Mouse (Mus musculus) cortical plate, adult 2 months (tissue): ENCODE data around the gene Bcl7a.

Experiments
- CTCF ChIP-seq: fragments of 200-500 bp; IDR thresholded peaks from 2 replicates; pipeline ENCODE4 v1.5.1; 2011; ENCODE audit warnings: mild to moderate bottlenecking, control low read depth, low read length; ENCODE audit not compliant: insufficient read depth; ENCODE audit errors: extremely low read depth
- POLR2A ChIP-seq: fragments of 200-500 bp; IDR thresholded peaks from 2 replicates; pipeline ENCODE4 v1.6.1; 2011; ENCODE audit warnings: mild to moderate bottlenecking, low read length, control low read depth; ENCODE audit not compliant: insufficient read depth; ENCODE audit errors: extremely low read depth

DNA sequence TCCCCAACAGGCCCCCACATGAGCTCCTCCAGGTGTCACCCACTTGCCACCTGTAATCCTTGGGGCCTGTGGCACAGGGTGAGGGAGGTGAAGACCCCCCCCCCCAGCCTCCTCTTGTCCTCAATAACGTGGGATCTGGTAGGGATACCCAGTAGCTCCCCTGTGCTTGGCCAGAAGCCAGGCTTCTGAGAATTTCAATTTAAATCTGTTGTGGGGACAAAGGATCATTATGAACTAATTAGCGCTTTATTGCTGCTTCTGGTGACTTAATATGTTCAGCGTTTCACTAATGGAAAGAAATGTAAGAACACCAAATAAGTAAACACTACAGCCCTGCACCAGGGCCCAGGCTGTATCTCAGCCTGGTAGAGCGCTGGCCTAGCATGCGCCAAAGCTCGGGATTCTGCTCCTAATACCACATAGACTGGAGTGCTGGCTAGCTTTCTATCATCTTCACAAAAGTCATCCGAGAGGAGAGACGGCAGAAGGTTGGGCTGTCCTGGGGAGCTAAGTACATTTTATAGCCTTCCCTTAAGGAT is 43.1 kb upstream of the Bcl7a start:
- TF ChIP-seq POLR2A (no peak), CTCF (no peak)
